Mouse (Mus musculus): Measurements from ENCODE around the gene Slc25a15.

The Slc25a15 gene

GRCm38 (mm10) chr8:22398142-22398951 is at the start of gene Slc25a15:
Slc25a15 (minus strand) TSS chr8:22398597.
- peak; percentile 92 to 96 for DNase-seq

- no peak for DNase-seq
Observed at GRCm38 (mm10) chr8:22411971-22412370, 13.6 kb upstream of the Slc25a15 start.

GRCm38 (mm10) chr8:22411282-22411702 is 12.9 kb upstream of the Slc25a15 start, which contains the start of gene Mrps31:
Mrps31 (plus strand) TSS chr8:22411361.
- peak; percentile 86 to 89 for DNase-seq

- no peak for DNase-seq
Observed at GRCm38 (mm10) chr8:22410688-22411281, 12.4 kb upstream of the Slc25a15 start.

- no peak for DNase-seq
Observed at GRCm38 (mm10) chr8:22405733-22406132, 7.3 kb upstream of the Slc25a15 start.

GRCm38 (mm10) chr8:22403235-22403634 is 4.8 kb upstream of the Slc25a15 start:
- DNase-seq = no peak

GRCm38 (mm10) chr8:22400593-22400992 is 2.2 kb upstream of the Slc25a15 start:
- DNase-seq = no peak

- no peak for DNase-seq
Observed at GRCm38 (mm10) chr8:22399285-22399880, 986 bp upstream of the Slc25a15 start.

- no peak for DNase-seq
Observed at GRCm38 (mm10) chr8:22397811-22398141, 621 bp downstream of the Slc25a15 start.

- no peak for DNase-seq
Observed at GRCm38 (mm10) chr8:22395256-22395655, 3.1 kb downstream of the Slc25a15 start.

- DNase-seq = peak; percentile 60 to 85
Observed at GRCm38 (mm10) chr8:22394471-22394870, 3.9 kb downstream of the Slc25a15 start.

GRCm38 (mm10) chr8:22390766-22391463 is 7.5 kb downstream of the Slc25a15 start:
- peak; percentile 46 to 73 for DNase-seq

- DNase-seq = peak; percentile 26 to 61
Observed at GRCm38 (mm10) chr8:22389874-22390273, 8.5 kb downstream of the Slc25a15 start.

- no peak for DNase-seq
Observed at GRCm38 (mm10) chr8:22385158-22385557, 13.2 kb downstream of the Slc25a15 start.

GRCm38 (mm10) chr8:22382824-22383595 is 15.4 kb downstream of the Slc25a15 start:
- DNase-seq = no peak

GRCm38 (mm10) chr8:22380934-22381333 is 17.5 kb downstream of the Slc25a15 start:
- DNase-seq = no peak

GRCm38 (mm10) chr8:22376903-22377302 is 21.5 kb downstream of the Slc25a15 start:
- peak; percentile 58 to 62 for DNase-seq

GRCm38 (mm10) chr8:22376311-22376710 is 22.1 kb downstream of the Slc25a15 start:
- DNase-seq = no peak

GRCm38 (mm10) chr8:22359882-22360281 is 38.5 kb downstream of the Slc25a15 start:
- DNase-seq = no peak

GRCm38 (mm10) chr8:22359359-22359758 is 39.0 kb downstream of the Slc25a15 start:
- DNase-seq = no peak

GRCm38 (mm10) chr8:22335426-22335825 is 63.0 kb downstream of the Slc25a15 start:
- DNase-seq = no peak
